14 mouse cellular contexts compared by ENCODE assay signal in genomic region chr1:67286338-67286737, GRCm38 (mm10).
"Had no signal": no experiment of that assay in that cellular context is flagged by ENCODE, and none has a peak within 500 bp of the region (broad histone marks: within the 10 kb centered on the region; RNA-seq: fewer than 3 reads in every experiment).

No protein-coding gene starts in this region.

- ATAC-seq: liver, postnatal 0 days; lung, postnatal 0 days; midbrain, embryonic 16.5 days had no signal

- DNase-seq: liver, postnatal 0 days; lung, adult 2 months; lung, postnatal 14 days; lung, postnatal 36 days; midbrain, embryonic 14.5 days; retina, postnatal 1 day; right cerebral cortex, postnatal 25 days; right cerebral cortex, postnatal 4 days; spleen, adult 18-20 months; thymus, adult 2 months; thymus, postnatal 25 days; thymus, postnatal 4 days had no signal
